Mouse (Mus musculus) heart, postnatal 0 days (tissue): Measurements from ENCODE around the gene Dexi. TPM values are rescaled to one million over a fixed set of nuclear protein-coding genes. Genes with fewer than 3 reads are reported as not detected.

Source experiments
- ATAC-seq: fragments of 200-750 bp; cut with Nextera tagmentation; 2 replicates; pipeline ENCODE4 v1.8.0; 2017; ENCODE audit warnings: low read depth, moderate number of reproducible peaks, moderate library complexity; ENCODE audit not compliant: insufficient read depth
- DNase-seq: peaks from one replicate; pipeline ENCODE4 v3.0.0-alpha.2; 2016; ENCODE audit warnings: low spot score
- H3K27ac ChIP-seq: fragments of 300-500 bp; sonication (generic); 2 replicates; pipeline ENCODE4 v1.5.1; 2014; ENCODE audit warnings: low read depth, mild to moderate bottlenecking
- H3K27me3 ChIP-seq: fragments of 300-500 bp; sonication (generic); 2 replicates; pipeline ENCODE4 v1.6.1; 2014; ENCODE audit warnings: low read length, mixed read lengths; ENCODE audit not compliant: control insufficient read depth, insufficient read depth
- H3K36me3 ChIP-seq: fragments of 300-500 bp; sonication (generic); replicated peaks from 2 replicates; pipeline ENCODE4 v1.6.1; 2014; ENCODE audit warnings: low read length, mixed read lengths; ENCODE audit not compliant: control insufficient read depth, insufficient read depth
- H3K4me1 ChIP-seq: fragments of 300-500 bp; sonication (generic); 2 replicates; pipeline ENCODE4 v1.6.1; 2014; ENCODE audit warnings: antibody characterized with exemption; ENCODE audit not compliant: control insufficient read depth, insufficient read depth
- H3K4me2 ChIP-seq: fragments of 300-500 bp; sonication (generic); 2 replicates; pipeline ENCODE4 v1.6.1; 2014; ENCODE audit warnings: low read depth, mild to moderate bottlenecking, low read length, moderate library complexity
- H3K4me3 ChIP-seq: fragments of 300-500 bp; sonication (generic); 2 replicates; pipeline ENCODE4 v1.5.1; 2014; ENCODE audit warnings: low read depth, low read length
- H3K9ac ChIP-seq: fragments of 300-500 bp; sonication (generic); replicated peaks from 2 replicates; pipeline ENCODE4 v1.6.1; 2014; ENCODE audit warnings: low read depth, low read length, mixed read lengths
- H3K9me3 ChIP-seq: fragments of 300-500 bp; sonication (generic); replicated peaks from 2 replicates; pipeline ENCODE4 v1.6.1; 2016; ENCODE audit warnings: low read length; ENCODE audit not compliant: control insufficient read depth
- CTCF ChIP-seq: IDR thresholded peaks from 2 replicates; pipeline ENCODE4 v1.5.1; 2016; ENCODE audit warnings: antibody characterized with exemption, control low read depth, low read depth
- EP300 ChIP-seq: IDR thresholded peaks from 2 replicates; pipeline ENCODE4 v1.6.1; 2016; ENCODE audit warnings: antibody characterized with exemption, low read depth
- whole genome bisulfite sequencing: fragments of 180-500 bp; shearing (Covaris S2); extraction: QIAGEN DNeasy Blood & Tissue Kit; methylation state at CpG from one replicate; pipeline ENCODE4 v1.1.7; 2014; 5-methylcytosine and 5-hydroxymethylcytosine counted together
- polyA plus RNA-seq: library from polyadenylated mRNA; unstranded; fragments of >200 nt; fragmentation: Nextera tagmentation; extraction: Ambion mirVana; gene quantifications from 2 replicates; pipeline ENCODE4 v1.2.1, GENCODE M21; 2015
- total RNA-seq: library from RNA; depleted of rRNA; stranded (reverse); fragments of >200 nt; gene quantifications from 2 replicates; pipeline ENCODE4 v1.2.3, GENCODE M21; 2014; ENCODE audit warnings: low replicate concordance

Dexi gene
- total and polyA plus RNA-seq, 2 experiments from 2014 or later = 15.6 to 76.4 TPM

DNA sequence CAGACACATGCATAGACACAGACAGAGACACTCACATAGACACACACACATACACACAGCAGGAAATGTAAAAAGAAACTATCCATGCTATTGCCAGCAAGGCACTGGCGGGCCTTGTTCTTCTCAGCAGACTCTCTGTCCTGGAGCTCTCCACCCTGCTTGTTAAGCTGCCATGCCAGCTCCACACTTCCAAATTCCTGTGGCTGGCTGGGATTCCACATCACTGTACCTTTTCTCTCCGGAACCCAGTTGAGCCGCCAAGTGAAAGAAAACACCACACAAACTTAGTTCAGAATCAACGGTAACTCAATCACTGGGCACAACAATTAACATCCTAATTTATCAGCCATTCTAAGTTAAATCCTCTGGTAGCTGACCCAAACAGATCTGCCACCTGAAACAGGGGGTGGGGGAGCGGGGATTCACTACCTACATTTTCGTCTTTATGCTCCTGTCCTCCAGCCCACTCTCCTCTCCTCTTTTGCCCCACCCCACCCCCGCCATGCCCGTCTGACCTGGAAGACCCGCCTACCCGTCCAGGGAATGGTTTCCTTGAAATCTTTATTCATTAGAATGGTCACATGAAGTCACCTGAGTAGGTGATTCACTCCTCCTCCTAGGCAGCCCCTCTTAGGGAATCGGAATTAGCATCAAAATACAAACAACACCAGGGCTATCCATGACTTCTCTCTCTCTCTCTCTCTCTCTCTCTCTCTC lies 75.3 kb downstream of the Dexi start:
- Histone ChIP-seq H3K27ac (no peak overlapping the region), H3K9ac (no peak overlapping the region), H3K4me3 (no peak overlapping the region), H3K9me3 (no peaks in the 10 kb centered on the region), H3K36me3 (no peaks in the 10 kb centered on the region), H3K27me3 (no peaks in the 10 kb centered on the region), H3K4me1 (no peaks in the 10 kb centered on the region), H3K4me2 (no peak overlapping the region)
- DNase-seq (no peak), ATAC-seq (no peak)
- WGBS = 44% methylated on average over 11 of the region's 11 CpGs
- no peak for TF ChIP-seq CTCF
- no peak for TF ChIP-seq EP300

DNA sequence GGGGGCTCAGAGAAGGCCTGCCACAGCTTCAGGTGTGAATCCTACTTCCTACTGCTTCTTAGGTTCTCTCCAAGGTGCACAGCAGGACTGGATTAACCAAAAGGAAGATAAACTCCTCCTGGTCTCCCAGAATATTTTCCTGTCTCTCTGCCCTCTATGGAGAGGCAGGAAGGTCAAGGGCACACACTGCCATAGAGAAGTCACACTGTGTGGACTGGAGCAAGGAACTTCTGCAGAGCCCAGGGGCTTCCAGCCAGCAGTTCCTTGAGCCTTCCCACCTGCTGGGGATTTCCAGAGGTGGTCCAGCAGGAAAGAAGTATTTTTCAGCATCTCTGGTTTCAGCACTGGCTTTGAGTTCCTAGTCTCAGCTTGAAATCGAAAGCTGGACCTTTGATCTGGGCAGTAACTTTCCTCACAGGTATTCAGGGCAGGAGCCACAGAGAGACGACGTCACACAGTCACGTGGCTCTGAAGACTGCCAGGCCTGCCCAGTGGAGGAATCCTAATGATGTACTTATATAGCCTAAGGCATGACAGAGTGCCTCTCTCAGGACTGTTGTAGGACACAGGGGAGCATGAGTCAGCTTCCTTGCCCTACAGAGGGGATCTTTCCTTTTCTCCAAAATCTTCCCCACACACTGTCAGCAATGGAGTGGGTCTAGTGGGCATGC lies 77.7 kb downstream of the Dexi start:
- 20% methylated on average over 4 of the region's 4 CpGs for WGBS
- Histone ChIP-seq H3K4me1 (no peaks in the 10 kb centered on the region), H3K27me3 (no peaks in the 10 kb centered on the region), H3K9me3 (no peaks in the 10 kb centered on the region), H3K4me3 (no peak overlapping the region), H3K9ac (no peak overlapping the region), H3K36me3 (no peaks in the 10 kb centered on the region), H3K4me2 (no peak overlapping the region), H3K27ac (no peak overlapping the region)
- ATAC-seq = no peak
- TF ChIP-seq CTCF = no peak
- no peak for TF ChIP-seq EP300
- no peak for DNase-seq

DNA sequence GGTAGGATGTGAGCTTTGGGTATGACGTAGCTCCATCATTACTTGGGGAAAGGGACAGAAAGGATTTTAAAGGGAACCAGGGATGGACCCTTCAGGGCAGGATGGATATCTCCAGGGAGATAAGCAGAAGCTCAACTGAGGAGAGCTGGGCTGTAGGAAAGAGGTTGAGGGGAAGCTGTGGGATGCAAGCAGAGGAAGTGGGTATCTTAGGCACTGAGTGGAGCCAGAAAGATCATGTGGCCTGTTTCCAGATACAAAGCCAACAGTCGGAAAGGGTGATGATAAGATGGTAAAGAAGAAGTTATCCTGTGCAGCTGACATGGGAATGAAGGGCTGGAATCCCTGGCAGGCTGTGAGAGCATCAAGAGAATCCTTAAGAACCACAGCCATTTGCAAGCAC lies 81.7 kb downstream of the Dexi start:
- Histone ChIP-seq H3K36me3 (no peaks in the 10 kb centered on the region), H3K27ac (no peak overlapping the region), H3K27me3 (no peaks in the 10 kb centered on the region), H3K4me2 (no peak overlapping the region), H3K9ac (no peak overlapping the region), H3K4me3 (no peak overlapping the region), H3K4me1 (no peaks in the 10 kb centered on the region), H3K9me3 (no peaks in the 10 kb centered on the region)
- WGBS = 31% methylated on average over 2 of the region's 2 CpGs
- ATAC-seq (no peak), DNase-seq (no peak)
- TF ChIP-seq EP300 (no peak), CTCF (no peak)

DNA sequence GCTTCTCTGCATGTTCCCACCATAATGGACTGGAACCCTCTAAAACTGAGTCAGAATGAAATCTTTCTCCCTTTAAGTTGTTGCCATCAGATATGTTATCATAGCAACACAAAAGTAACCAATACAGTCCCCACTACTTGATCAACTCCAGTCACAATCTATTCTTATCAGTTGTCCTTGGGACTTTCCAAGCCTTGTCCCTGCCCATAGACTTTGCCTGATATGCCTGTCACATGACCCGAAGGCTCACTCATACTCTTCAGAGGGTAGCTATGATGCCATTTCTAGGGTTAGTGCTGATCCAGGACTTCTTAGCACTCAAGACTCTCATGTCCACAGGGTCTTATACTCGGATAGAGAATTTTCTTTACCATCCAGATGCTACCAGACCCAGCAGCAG lies 82.7 kb downstream of the Dexi start:
- no peak overlapping the region for H3K4me3 ChIP-seq
- no peaks in the 10 kb centered on the region for H3K9me3 ChIP-seq
- no peak for TF ChIP-seq CTCF
- TF ChIP-seq EP300 = no peak
- H3K27ac ChIP-seq = no peak overlapping the region
- 49% methylated on average over 2 of the region's 2 CpGs for WGBS
- no peak for DNase-seq
- H3K27me3 ChIP-seq = no peaks in the 10 kb centered on the region
- H3K4me2 ChIP-seq = no peak overlapping the region
- no peaks in the 10 kb centered on the region for H3K4me1 ChIP-seq
- ATAC-seq = no peak
- no peak overlapping the region for H3K9ac ChIP-seq
- no peaks in the 10 kb centered on the region for H3K36me3 ChIP-seq

DNA sequence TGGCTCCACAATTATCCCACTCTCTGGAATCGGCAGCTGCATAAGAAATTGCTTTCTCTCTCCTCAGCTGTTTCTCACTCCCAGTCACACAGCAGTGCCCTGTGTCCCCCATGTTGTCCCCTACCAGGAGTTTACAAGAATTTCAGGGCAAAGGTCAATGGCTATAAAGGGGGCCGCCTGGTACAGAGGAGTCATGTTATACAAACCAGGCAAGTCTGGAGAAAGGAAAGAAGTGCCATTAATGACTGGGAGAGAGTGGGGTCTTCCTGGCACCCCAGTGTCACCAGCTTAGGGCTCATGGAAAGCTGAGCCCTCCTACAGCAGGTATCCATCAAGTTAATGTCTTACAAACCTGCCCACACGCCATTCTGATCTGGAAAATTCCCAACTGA lies 88.3 kb downstream of the Dexi start:
- no peak for ATAC-seq
- Histone ChIP-seq H3K36me3 (no peaks in the 10 kb centered on the region), H3K4me3 (no peak overlapping the region), H3K9me3 (no peaks in the 10 kb centered on the region), H3K27me3 (no peaks in the 10 kb centered on the region), H3K4me1 (peaks cover 15% of the 10 kb centered on the region), H3K27ac (no peak overlapping the region), H3K9ac (no peak overlapping the region), H3K4me2 (no peak overlapping the region)
- 76% methylated on average over 3 of the region's 3 CpGs for WGBS
- no peak for DNase-seq
- TF ChIP-seq CTCF (no peak), EP300 (no peak)
